Mouse (Mus musculus) forebrain, postnatal 0 days (tissue): Measurements from ENCODE around the gene Dync2li1. TPM values are rescaled to one million over a fixed set of nuclear protein-coding genes. Genes with fewer than 3 reads are reported as not detected.

Experiments
- ATAC-seq: fragments of 200-750 bp; cut with Nextera tagmentation; 2 replicates; pipeline ENCODE4 v1.8.0; 2017; ENCODE audit warnings: mild to moderate bottlenecking, moderate library complexity
- DNase-seq: peaks from one replicate; pipeline ENCODE4 v3.0.0-alpha.2; 2015
- H3K27ac ChIP-seq: fragments of 300-500 bp; sonication (generic); 2 replicates; pipeline ENCODE4 v1.5.1; 2014; ENCODE audit warnings: low read depth, mild to moderate bottlenecking, antibody characterized with exemption, low read length, moderate library complexity, mixed read lengths
- H3K27me3 ChIP-seq: fragments of 300-500 bp; sonication (generic); 2 replicates; pipeline ENCODE4 v1.6.1; 2014; ENCODE audit warnings: mild to moderate bottlenecking, low read length, mixed read lengths; ENCODE audit not compliant: insufficient read depth
- H3K36me3 ChIP-seq: fragments of 300-500 bp; sonication (generic); 2 replicates; pipeline ENCODE4 v1.6.1; 2014; ENCODE audit warnings: mild to moderate bottlenecking, moderate library complexity; ENCODE audit not compliant: insufficient read depth
- H3K4me1 ChIP-seq: fragments of 300-500 bp; sonication (generic); 2 replicates; pipeline ENCODE4 v1.6.1; 2014; ENCODE audit warnings: antibody characterized with exemption; ENCODE audit not compliant: insufficient read depth
- H3K4me2 ChIP-seq: fragments of 300-500 bp; sonication (generic); 2 replicates; pipeline ENCODE4 v1.6.1; 2014; ENCODE audit warnings: low read depth, mild to moderate bottlenecking, moderate library complexity
- H3K4me3 ChIP-seq: fragments of 300-500 bp; sonication (generic); 2 replicates; pipeline ENCODE4 v1.5.1; 2014; ENCODE audit warnings: low read depth, low read length, mixed read lengths
- H3K9ac ChIP-seq: fragments of 300-500 bp; sonication (generic); 2 replicates; pipeline ENCODE4 v1.6.1; 2014; ENCODE audit warnings: mild to moderate bottlenecking
- H3K9me3 ChIP-seq: fragments of 300-500 bp; sonication (generic); 2 replicates; pipeline ENCODE4 v1.6.1; 2016; ENCODE audit warnings: low read length
- CTCF ChIP-seq: sonication (generic); IDR thresholded peaks from 2 replicates; pipeline ENCODE4 v1.5.1; 2016; ENCODE audit warnings: antibody characterized with exemption, control low read depth, low read depth
- WGBS: fragments of 180-500 bp; shearing (Covaris S2); extraction: QIAGEN DNeasy Blood & Tissue Kit; methylation state at CpG from one replicate; pipeline ENCODE4 v1.1.7; 2014; 5-methylcytosine and 5-hydroxymethylcytosine counted together
- polyA plus RNA-seq: library from polyadenylated mRNA; unstranded; fragments of >200 nt; fragmentation: Nextera tagmentation; extraction: Ambion mirVana; gene quantifications from 2 replicates; pipeline ENCODE4 v1.2.1, GENCODE M21; 2015
- total RNA-seq: library from RNA; depleted of rRNA; stranded (reverse); fragments of >200 nt; gene quantifications from 2 replicates; pipeline ENCODE4 v1.2.3, GENCODE M21; 2014; rRNA removed

Dync2li1 gene
- total and polyA plus RNA-seq, 2 experiments from 2014 or later = 14.0 to 42.1 TPM

DNA sequence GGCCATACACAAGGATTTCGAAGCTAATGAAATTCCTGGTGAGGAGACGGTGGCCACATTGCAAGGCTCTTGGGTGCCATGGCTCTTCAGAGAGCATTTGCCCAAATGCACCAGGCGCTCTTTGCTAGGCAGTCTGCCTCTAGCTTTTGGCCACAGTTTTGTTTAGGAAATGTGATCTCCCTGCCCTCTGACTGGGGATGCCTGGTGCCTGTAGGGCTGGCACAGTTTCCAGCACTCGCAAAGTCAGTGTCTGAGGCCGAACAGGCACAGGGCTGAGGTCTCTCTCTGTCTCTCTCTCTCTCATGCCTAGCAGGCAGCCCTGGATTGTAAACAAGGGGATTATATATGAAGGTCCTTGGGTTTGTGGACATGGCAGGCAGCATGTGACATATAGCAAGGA is 63.8 kb downstream of the Dync2li1 start:
- no peaks in the 10 kb centered on the region for H3K9me3 ChIP-seq
- no peak for TF ChIP-seq CTCF
- no peak overlapping the region for H3K27ac ChIP-seq
- ATAC-seq (no peak), DNase-seq (no peak)
- H3K4me1 ChIP-seq = no peaks in the 10 kb centered on the region
- no peaks in the 10 kb centered on the region for H3K27me3 ChIP-seq
- no peaks in the 10 kb centered on the region for H3K36me3 ChIP-seq
- no peak overlapping the region for H3K4me2 ChIP-seq
- no peak overlapping the region for H3K9ac ChIP-seq
- H3K4me3 ChIP-seq = no peak overlapping the region
- WGBS = 79% methylated on average over 5 of the region's 5 CpGs

- 79% methylated on average over 2 of the region's 2 CpGs for WGBS
- no peak overlapping the region for H3K4me3 ChIP-seq
- no peak for ATAC-seq
These were observed 67.4 kb downstream of the Dync2li1 start for GRCm38 (mm10) chr17:84693741-84694140.

GRCm38 (mm10) chr17:84696537-84696936 is 70.2 kb downstream of the Dync2li1 start:
- Histone ChIP-seq H3K4me1 (no peaks in the 10 kb centered on the region), H3K27me3 (no peaks in the 10 kb centered on the region), H3K4me2 (no peak overlapping the region), H3K9me3 (no peaks in the 10 kb centered on the region), H3K4me3 (no peak overlapping the region), H3K9ac (no peak overlapping the region), H3K27ac (no peak overlapping the region), H3K36me3 (no peaks in the 10 kb centered on the region)
- ATAC-seq (no peak), DNase-seq (no peak)
- TF ChIP-seq CTCF = no peak
- WGBS = 77% methylated on average over 6 of the region's 6 CpGs

More at GRCm38 (mm10) chr17:84693741-84694140, 67.4 kb downstream of the Dync2li1 start:
- Histone ChIP-seq H3K4me1 (no peaks in the 10 kb centered on the region), H3K27ac (no peak overlapping the region), H3K9me3 (no peaks in the 10 kb centered on the region), H3K36me3 (no peaks in the 10 kb centered on the region), H3K27me3 (no peaks in the 10 kb centered on the region), H3K4me2 (no peak overlapping the region), H3K9ac (no peak overlapping the region)
- no peak for TF ChIP-seq CTCF
- DNase-seq = no peak

- no peaks in the 10 kb centered on the region for H3K27me3 ChIP-seq
- no peak overlapping the region for H3K27ac ChIP-seq
- ATAC-seq = peak; percentile 80
- peak; percentile 95 for TF ChIP-seq CTCF
- no peaks in the 10 kb centered on the region for H3K9me3 ChIP-seq
- no peak overlapping the region for H3K9ac ChIP-seq
- DNase-seq = peak; percentile 83
- no peak overlapping the region for H3K4me2 ChIP-seq
- no peaks in the 10 kb centered on the region for H3K36me3 ChIP-seq
- H3K4me3 ChIP-seq = no peak overlapping the region
- H3K4me1 ChIP-seq = no peaks in the 10 kb centered on the region
- 24% methylated on average over 5 of the region's 5 CpGs for WGBS
These were observed 72.4 kb downstream of the Dync2li1 start for GRCm38 (mm10) chr17:84698727-84699126.

Other genes starting within 250 kb of the Dync2li1 start
- 15.7 and 19.2 TPM in 2 replicates for gene Thada, start 160.3 kb upstream of the Dync2li1 start, total RNA-seq
- 1.6 and 2.6 TPM in 2 replicates for gene Thada, start 160.3 kb upstream of the Dync2li1 start, polyA plus RNA-seq
- gene Plekhh2, start 114.6 kb upstream of the Dync2li1 start, total RNA-seq = 2.4 and 3.1 TPM in 2 replicates
- gene Plekhh2, start 114.6 kb upstream of the Dync2li1 start, polyA plus RNA-seq = 0.73 and 1.0 TPM in 2 replicates
- gene Abcg8, start 49.8 kb downstream of the Dync2li1 start, total RNA-seq = 0.10 TPM in 1 of 2 replicates, not detected in the other
- 0.09 and 0.17 TPM in 2 replicates for gene Abcg8, start 49.8 kb downstream of the Dync2li1 start, polyA plus RNA-seq
- 0.54 and 1.5 TPM in 2 replicates for gene Abcg5, start 56.5 kb downstream of the Dync2li1 start, total RNA-seq
- 0.88 and 1.2 TPM in 2 replicates for gene Abcg5, start 56.5 kb downstream of the Dync2li1 start, polyA plus RNA-seq
- gene Lrpprc, start 164.3 kb downstream of the Dync2li1 start, total RNA-seq = 66.9 and 76.7 TPM in 2 replicates
- gene Lrpprc, start 164.3 kb downstream of the Dync2li1 start, polyA plus RNA-seq = 25.7 and 36.7 TPM in 2 replicates